Mouse (Mus musculus) left cerebral cortex, adult 9 months (tissue): ENCODE measurements at regions not wholly inside any gene's neighbourhood (a gene's known extent, or its start where the extent isn't known, plus 50 kb on each side); places are given as distances from the start of the nearest gene placed in this dataset.
"Not testable (repeated sequence)": the region's sequence is repeated elsewhere in the genome, so short reads cannot be mapped to it uniquely, and the experiment has no call there.

Source experiments
- DNase-seq, 2 experiments: peaks; one replicate each; pipeline ENCODE4 v3.0.0; 2022; ENCODE audit warnings: low spot score in 2 of 2

DNA sequence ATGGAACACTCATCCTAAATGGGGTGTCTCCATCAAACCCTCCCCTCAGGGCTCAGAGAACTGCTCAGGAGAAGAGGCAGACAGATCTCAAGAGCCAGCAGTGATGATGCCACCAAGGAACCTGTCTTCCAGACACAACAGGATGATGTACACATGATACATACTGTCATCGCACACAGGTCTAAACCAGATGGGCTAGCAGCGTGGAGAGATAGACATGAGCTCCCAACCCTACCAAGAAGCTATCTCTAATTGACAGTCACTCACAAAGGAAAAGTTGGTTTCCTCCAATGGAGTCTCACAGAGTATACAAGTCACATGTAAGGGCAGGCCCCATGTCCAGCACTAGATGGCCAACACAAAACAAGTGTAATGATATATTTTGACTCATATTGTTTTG is 139.9 kb downstream of the Cdca7 start:
- no peak for DNase-seq

DNA sequence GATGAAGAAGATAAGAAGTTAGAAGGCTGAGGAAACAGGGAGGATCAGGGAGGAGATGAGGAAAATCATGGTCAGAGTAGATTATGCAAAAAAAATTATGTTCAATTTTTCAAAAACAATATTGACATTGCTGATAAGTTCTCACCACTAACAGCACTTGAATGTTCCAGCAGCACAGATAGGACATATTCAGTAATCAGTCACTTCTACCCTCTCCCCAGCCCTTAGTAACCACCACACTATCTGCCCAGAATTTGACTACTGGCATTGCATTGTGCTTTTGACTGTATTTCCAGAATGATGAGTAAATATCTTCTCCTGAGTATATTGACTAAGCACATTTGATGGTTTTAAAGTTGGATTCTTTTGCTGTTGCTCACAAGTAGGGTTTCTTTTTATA is 140.5 kb downstream of the Cdca7 start:
- no peak for DNase-seq

DNA sequence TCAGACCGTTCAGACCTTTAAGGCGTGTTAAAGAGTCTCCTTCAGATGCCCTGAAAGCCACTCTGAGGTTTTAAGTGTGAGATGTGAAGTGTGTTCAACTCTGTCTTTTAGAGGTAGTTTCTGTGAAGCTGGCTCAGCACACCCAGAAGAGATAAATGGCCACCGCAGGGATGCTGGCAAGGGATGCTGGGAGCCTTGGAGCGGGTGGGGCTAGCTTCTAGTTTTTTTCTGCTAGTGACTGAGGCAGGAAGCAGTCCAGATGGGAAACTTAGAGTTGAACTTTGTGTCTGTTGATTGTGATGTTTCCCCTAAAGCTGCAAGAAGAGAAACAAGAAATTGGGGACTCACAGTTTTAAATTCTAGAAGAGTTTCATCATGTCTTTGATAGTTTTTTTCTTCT is 143.5 kb downstream of the Cdca7 start:
- DNase-seq: no peak

DNA sequence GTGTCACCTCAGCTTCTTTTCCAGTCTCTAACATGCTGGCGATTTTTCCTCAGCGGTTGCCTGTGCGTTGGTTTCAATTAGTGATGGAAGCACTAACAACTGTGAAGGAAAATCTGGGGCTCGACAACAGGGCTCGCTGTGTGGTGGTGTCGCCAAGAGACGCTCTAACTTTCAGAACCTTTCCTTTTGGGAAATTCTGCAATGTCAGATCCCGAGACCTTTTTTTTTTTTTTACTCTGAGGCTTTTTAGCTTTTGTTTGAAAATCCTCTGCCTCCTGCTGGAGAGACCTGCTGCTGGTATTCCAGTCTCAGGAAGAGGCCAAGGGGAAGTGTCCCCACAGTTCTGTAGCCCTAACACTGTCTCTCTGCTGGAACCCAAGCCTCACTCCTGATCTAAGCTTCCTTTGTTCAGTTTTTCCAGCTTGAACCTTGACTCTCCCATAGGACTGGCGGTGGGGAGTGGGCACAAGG is 144.3 kb downstream of the Cdca7 start:
- DNase-seq: no peak

DNA sequence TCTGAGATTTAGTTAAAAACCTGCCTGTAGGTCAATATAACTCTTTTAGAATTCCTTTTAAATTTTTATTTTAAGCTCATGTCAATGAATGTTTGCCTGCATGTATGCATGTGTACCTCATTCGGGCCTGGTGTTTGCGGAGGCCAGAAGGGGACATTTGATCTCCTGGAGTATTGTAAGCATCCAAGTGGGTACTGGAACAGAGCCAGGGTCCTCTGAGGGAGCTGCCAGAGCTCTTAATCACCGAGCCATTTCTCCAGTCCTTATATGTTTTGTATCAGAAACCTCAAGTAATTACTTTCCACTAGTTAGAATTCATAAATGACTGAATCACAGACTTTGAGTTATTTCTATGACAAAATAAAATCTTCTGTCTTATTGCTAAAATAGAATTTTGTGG is 152.0 kb downstream of the Cdca7 start:
- no peak for DNase-seq

DNA sequence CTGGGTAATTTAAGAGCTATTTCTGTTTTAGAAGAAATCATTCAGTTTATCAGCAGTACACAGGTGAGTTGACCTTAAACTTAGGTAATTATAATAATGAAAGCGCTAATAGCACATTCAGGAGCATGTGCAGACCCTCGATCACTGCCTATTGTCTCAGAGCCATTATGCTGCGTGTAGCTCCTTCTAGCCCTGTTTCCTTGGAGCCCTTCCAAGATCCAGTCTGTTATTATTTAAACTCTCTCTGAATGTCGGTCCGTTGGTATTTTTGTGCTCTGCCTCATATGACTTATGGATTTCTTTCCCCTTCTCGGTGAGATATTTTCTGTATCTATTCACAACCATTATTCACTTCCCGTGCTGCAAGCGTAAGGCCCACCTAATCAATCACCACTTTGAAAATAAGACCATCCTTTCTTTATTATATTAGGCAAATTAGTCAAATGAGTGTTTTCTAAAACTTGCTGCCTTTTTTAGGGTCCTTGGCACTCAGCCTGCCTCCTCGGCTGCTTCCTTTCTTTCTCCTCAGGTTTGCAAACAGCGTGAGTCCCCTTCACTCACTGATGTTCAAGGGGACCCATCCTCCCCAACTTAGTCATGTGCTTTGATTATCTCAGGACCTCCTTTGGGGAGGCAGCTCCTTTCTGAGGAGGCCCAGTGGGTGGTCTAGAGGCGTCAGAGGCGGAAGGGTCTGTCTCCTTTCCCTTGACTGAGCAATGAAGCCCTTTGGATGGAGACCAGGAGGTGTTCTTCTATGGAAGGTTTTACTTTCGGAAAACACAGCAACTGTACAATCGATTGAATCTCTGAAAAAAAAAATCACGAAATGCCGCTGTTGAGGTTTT is 152.9 kb downstream of the Cdca7 start:
- no peak for DNase-seq

DNA sequence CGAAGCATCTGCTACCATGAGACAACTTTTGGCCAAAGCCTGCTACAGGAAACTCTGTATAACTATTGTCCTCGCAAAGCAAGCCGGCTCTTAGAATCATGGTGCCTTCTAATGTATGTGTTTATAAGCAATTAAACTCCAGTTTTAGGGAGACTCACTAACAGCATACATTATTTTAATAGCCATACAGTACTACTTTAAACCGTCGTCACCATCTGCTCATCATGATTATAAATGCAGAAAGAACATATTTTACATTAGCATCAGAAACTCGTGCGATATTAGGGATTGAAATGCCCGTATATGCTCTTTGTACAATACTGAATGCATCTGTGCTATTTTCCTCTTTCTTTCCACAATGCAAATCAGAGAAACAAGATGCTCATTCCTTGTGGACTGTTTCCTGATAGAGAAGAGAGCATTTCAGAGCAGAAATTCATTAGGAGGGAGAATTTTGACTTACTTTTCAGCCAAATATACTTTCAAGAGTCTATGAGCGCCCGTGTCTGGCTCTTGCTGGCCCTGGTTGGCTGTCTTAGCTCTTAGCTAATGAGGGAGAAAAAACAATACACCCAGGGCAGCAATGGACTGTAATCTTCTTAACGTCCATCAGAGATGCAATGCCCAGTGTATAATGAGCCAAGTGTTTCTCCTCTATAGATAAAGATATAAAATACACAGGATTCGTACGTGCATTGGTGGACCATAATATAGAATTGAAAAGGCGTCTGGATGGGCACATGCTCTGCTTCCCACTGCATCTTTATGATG is 153.9 kb downstream of the Cdca7 start:
- no peak for DNase-seq

DNA sequence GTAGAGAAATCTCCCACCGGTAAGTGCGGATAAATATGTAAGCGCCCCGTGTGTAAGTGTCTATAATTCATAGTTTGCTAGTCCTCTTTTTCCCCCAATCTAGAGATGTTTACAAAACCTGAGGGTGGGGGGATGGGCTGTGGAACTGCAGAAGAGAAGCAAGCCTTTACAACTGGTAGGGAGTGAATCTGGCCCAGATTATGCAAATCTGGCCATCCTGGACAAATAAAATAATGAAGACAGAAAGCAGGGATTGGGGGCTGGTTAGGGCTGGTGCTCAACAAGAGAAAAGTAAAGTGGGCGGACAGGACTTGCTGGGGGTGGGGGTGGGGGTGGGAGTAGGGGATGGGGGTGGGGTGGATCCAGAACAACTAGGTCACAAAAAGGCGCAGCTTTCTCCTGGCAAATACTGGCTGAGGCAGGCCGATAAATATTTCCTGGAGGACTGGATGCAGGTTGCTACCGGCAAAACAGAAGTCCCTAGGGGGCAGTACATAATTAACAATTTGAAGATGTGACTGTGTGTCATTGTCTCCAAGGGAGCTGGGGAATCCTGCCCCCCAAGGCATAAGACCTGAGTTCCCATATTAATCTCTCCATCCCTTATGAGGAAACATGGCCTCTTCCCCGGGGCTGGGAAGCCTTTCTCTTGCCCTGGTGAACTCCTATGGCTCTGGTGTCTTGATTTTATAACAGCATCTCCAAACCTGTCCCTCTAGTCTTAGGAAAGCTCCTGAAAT is 162.1 kb downstream of the Cdca7 start:
- DNase-seq: no peak

DNA sequence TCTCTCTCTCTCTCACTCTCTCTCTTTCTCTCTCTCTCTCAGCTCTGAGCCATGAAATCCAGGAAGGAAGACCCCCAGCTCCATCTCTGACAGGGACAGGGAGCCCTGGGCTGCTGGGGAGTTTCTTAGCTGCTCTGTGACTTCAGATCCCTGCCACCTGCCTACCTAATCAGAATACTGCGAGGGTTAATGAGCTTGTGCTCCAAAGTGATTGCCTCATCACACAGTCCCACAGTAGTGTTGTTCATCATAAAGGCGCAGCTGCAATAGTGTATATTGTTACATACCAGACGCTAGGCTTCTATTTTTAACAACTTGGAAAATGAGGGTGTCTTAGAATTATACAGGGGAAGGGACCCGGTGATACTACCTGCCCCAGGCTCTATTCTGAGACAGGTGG is 163.1 kb downstream of the Cdca7 start:
- DNase-seq: no peak

DNA sequence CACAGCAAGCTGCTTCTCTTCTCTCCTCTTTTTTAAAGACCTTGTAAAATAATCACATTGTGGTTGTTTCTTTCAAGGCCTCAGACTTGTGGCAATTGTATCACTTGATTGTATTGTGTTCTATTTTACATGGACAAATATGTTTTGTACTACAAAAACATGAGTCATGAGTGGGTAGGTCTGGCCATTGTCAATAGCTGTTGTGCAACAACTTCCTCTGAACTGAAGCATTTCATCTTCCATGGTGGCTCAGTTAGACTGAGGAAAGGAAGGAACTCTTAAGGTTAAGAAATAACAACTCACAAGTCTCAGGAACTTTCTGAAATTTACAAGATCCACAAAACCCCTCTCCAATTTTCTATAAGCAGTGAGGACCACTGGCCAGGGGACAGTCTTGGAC is 165.3 kb downstream of the Cdca7 start:
- no peak for DNase-seq

DNA sequence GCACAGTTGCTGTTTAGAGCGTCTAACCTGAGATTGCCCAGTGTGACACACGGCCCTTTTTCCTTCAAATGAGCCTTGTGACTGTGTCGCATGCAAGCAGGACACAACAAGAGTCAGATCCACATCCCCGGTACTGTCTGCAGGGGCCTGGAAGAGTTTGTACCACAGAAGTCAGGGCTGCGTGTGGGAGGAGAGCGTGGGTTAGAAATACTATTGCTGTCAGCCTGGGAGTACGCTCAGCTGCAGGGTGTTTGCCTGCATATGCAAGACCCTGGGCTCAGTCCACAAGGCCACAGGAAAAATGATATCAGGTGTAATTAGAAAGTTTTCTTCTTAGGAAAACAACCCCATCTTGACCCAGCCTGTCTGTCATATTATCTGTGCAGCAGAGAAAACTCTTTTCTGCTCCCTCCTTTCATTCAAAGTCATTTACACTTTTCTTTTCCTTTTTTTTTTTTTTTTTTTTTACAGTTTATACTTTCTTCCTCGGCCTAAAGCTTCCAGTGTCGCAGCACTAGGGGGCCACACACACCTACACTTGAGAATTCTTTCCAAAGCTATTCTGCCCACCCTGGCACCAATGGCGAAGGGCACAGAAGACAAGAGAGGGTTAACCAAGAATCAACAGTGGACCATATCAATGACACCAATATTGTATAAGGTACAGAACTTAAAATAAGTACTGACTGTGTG is 168.3 kb downstream of the Cdca7 start:
- DNase-seq: no peak

DNA sequence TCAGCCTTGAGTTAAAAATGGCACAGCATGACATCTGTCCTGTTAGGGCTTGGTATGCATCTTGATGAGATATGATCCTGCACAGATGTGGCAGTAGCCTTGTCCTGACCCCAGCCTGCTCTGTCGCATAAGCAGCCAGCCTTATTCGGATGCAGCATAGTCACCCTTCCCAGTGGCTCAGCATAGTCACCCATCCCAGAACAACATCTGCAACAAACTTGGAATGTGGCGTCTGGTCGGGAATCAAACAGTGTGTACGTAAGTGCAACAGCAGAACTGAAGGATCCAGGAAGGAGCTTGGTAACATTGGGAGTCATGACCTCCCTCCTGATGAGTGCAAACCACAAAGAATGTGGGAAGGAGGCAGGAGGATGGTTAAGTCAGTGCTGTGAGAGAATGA is 171.7 kb downstream of the Cdca7 start:
- DNase-seq: no peak

DNA sequence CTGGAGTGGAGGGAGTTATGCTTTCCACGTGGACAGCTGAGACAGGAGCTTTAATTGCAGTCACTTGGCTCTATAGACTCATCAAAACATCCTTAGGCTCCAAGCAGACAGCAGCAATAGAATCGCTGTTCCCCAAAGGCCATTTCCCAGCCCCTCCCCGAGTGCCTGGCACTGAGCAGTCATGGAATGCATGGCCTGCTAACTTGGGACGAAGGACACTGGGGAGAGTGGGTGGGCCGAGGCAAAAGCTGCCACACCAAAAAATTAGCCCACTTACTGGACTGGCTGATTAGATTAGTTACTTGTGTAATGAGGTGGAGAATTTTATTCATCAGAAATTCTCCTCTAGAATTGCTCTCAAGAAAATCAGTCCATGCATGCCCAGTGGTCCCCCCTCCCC is 172.3 kb downstream of the Cdca7 start:
- DNase-seq: no peak

DNA sequence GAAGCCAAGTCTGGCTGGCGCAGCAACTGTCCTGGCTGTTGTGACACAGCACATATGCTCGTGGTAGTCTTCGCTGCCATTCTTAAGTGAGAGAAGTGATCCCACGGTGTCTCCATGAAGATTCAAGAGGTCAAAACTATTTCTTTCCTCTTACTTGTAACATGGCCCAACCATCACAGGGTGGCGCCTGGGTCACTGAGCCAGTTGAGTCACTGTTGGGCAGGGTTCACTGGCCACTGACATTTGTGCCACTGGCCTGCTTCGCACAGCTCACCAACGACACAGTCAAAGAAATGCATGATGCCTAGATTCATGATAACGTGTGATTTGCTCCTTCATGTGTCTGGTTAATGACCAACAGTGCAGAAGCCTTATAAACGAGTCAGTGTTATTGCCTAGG is 179.9 kb downstream of the Cdca7 start:
- no peak for DNase-seq

DNA sequence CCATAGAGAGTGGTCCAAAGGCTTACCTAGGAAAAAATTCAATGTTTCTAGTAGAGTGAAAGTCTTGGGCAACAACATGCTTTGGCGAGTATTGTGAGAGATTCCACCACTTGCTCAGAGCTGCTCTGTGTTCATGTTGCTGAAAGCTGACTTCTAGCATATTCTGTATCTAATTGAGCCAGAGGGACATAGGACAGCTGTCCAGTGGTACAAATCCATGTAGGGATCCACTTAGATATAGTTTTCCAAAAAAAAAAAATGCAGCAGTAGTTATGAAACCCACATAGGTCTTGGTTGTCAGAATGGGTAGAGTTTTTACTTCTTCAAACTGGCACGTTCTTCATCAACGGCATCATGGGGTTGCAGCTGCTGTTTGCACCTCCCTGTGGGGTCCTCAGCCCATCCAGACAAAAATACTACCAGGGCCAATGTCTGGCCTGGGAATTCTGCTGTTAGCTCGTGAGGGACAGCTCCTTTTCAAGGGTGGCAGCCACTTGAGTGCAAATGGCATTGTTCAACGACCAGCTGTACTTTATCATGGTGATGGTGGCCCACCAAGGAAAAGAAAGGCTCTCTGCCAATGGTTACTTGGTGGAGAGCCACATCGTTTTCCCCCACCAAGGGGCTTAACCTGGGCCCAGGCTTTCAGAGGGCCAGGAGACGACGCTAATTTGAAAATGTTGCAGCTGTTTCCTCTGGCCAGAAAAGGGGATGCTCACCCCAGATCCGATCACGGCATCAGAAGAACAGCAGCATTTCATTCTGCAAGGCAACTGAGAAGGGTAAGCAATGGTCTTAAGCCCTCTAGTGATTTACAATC is 181.4 kb downstream of the Cdca7 start:
- no peak for DNase-seq

DNA sequence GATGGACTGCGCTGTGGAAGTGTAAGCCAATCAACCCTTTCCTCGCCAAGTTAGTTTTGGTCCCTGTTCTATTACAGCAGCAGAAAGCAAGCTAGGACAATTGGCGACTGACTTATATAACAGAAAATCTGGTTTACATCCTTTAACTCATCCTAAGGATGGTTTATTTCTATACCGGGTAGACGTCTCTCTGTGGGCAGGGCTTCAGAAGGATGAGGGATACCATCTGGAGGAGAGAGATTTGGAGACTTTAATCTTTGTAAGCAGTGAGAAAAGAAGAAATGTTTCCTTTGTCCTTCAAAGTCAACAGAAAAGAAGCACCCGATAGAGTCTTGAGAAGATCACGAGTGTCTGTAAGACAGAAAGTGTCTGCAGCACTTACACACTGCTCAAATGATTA is 186.4 kb downstream of the Cdca7 start:
- DNase-seq: no peak

DNA sequence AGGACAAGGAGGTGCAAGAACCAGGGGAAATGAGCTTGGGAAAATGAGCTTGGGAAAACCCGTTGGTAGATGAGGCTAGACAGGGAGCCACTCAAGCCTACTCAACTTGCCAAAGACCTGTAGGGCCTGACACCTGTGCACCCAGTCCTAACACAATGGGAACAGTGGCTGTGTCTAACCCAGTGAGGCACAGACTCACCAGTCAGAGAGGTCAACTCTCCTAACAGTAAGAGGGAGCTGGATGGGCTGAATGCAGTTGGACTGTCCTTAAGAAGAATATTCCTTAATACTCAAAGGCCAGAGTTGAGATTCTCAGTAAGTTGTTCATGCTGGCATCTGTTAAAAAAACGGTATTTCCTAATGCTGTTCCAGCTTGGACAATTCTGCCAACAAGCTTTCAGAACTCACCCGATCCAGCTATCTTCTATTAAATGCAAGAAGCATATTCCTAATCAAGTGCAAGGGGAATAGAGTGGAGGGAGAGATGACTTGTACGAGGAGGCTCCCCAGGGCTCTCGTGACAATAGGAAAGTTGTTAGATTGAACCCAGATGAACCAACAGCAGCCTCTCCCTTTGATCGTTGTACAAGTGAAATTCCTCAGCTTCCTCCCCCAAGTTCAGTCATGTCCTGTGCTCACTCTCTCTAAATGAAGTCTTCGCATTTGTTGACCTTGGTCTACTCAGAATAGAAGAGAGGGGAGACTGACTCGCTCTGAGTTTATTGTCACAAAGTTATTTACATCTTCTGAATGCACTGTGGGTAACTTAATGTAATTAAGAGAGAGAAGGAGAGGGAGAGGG is 187.2 kb downstream of the Cdca7 start:
- no peak for DNase-seq

DNA sequence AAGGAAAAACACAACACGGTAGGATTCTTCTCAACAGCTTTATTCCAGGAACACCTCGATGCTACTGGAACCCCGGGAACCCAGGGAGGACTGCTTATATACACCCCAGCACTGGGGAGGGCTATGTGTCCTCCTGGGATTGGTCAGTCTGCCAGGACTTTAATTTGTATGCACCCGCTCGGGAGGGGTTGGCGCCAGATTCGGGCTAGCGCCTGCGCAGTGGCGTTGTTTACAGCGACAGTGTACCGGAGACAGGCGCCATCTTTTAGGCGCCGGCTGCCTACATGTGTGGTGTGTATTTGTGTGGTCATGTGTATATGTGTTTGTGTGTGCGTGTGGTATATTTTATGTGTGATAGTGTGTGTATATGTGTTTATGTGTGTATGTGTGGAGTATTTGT is 191.4 kb downstream of the Cdca7 start:
- DNase-seq: not testable (repeated sequence)

DNA sequence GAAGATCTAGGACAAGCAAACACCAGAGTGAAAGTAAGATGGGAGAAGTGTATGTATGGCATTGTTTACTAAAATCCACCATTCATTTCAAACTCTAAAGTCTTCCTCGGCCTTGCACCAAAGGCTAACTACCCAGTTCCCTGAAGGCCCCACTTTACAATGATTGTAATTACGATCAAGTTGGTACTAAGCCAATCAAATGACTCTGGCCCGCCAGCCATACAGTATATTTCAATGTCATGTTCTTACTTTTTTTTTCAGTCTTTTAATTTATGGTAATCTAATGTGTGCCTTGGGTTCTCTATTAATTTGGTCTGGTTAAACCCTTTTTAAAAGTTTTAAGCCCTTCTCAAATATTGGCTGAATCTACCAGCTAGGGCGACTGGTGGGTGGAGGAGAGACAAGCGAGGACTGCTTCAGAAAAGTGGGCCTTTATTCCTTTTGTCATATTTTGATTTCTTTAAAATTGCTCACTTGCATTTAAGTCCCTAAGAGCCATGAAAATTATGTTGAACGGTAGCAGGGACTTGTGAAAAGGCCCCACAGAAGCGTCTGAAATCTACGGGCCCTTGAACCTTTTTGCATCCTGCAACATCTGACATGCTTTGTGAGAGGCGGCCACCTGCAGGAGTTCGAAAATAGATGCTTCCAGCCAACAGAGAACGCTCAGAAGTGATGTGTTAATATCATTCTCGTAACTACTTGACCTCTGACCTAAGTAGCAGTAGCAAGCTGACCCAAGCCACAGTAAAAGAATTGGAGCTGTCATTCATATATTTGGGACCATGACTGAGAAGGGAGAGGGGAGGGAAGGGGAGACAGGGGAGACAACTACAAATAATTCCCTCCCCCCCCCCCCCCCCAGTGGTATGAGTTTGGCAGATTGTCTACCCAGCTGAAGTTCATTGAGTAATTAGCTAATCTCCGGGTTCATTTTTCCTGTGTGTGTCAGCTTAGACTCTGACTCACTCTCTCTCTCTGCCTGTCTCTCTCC is 197.2 kb downstream of the Cdca7 start:
- DNase-seq: no peak
